Mouse (Mus musculus): ENCODE data around the gene Ankrd55. TPM values are rescaled to one million over a fixed set of nuclear protein-coding genes. Genes with fewer than 3 reads are reported as not detected.

The Ankrd55 gene
- polyA plus RNA-seq, 1 experiment from 2014 or later = 2.3 TPM

- Histone ChIP-seq H3K27me3 (ENCODE audit: control insufficient read depth, insufficient read depth, low read length) (no peaks in the 10 kb centered on the region), H3K4me3 (ENCODE audit: low read depth, low read length) (no peak overlapping the region), H3K27ac (ENCODE audit: low read depth, low read length) (no peak overlapping the region), H3K4me2 (no peak overlapping the region), H3K9me3 (ENCODE audit: control insufficient read depth, low read length) (no peaks in the 10 kb centered on the region), H3K4me1 (ENCODE audit: control insufficient read depth, insufficient read depth, low read length) (0 out of 2 replicates have a peak, but pooled peaks cover 4% of the 10 kb centered on the region), H3K36me3 (ENCODE audit: control insufficient read depth, insufficient read depth, low read length) (no peaks in the 10 kb centered on the region), H3K9ac (ENCODE audit: low read length) (no peak overlapping the region)
- ATAC-seq (ENCODE audit: low FRiP score) (no peak), DNase-seq (ENCODE audit: low spot score, missing footprints) (no peak)
- WGBS = 71% methylated on average over 5 of the region's 5 CpGs
These were observed 32.4 kb upstream of the Ankrd55 start for GRCm38 (mm10) chr13:112255862-112256261.

- Histone ChIP-seq H3K9me3 (ENCODE audit: control insufficient read depth, low read length) (no peaks in the 10 kb centered on the region), H3K27me3 (ENCODE audit: control insufficient read depth, insufficient read depth, low read length) (no peaks in the 10 kb centered on the region), H3K9ac (ENCODE audit: low read length) (no peak overlapping the region), H3K27ac (ENCODE audit: low read depth, low read length) (no peak overlapping the region), H3K4me1 (ENCODE audit: control insufficient read depth, insufficient read depth, low read length) (no peaks in the 10 kb centered on the region), H3K4me3 (ENCODE audit: low read depth, low read length) (no peak overlapping the region), H3K36me3 (ENCODE audit: control insufficient read depth, insufficient read depth, low read length) (no peaks in the 10 kb centered on the region), H3K4me2 (no peak overlapping the region)
- no peak for ATAC-seq (ENCODE audit: low FRiP score)
- DNase-seq (ENCODE audit: low spot score, missing footprints) = no peak
- 91% methylated on average over 10 of the region's 10 CpGs for WGBS
These were observed 29.8 kb upstream of the Ankrd55 start for GRCm38 (mm10) chr13:112258478-112258877.

GRCm38 (mm10) chr13:112259398-112259797 lies 28.9 kb upstream of the Ankrd55 start:
- H3K4me3 ChIP-seq (ENCODE audit: low read depth, low read length) = no peak overlapping the region
- ATAC-seq (ENCODE audit: low FRiP score) (peak; percentile 76), DNase-seq (ENCODE audit: low spot score, missing footprints) (peak; percentile 91)
- no peak overlapping the region for H3K4me2 ChIP-seq
- H3K4me1 ChIP-seq (ENCODE audit: control insufficient read depth, insufficient read depth, low read length) = no peaks in the 10 kb centered on the region
- no peak overlapping the region for H3K9ac ChIP-seq (ENCODE audit: low read length)
- no peaks in the 10 kb centered on the region for H3K9me3 ChIP-seq (ENCODE audit: control insufficient read depth, low read length)
- 59% methylated on average over 2 of the region's 2 CpGs for WGBS
- H3K27me3 ChIP-seq (ENCODE audit: control insufficient read depth, insufficient read depth, low read length) = no peaks in the 10 kb centered on the region
- H3K27ac ChIP-seq (ENCODE audit: low read depth, low read length) = no peak overlapping the region
- H3K36me3 ChIP-seq (ENCODE audit: control insufficient read depth, insufficient read depth, low read length) = no peaks in the 10 kb centered on the region

GRCm38 (mm10) chr13:112264666-112265065 lies 23.6 kb upstream of the Ankrd55 start:
- no peak overlapping the region for H3K9ac ChIP-seq (ENCODE audit: low read length)
- H3K4me2 ChIP-seq = no peak overlapping the region
- H3K36me3 ChIP-seq (ENCODE audit: control insufficient read depth, insufficient read depth, low read length) = no peaks in the 10 kb centered on the region
- no peak overlapping the region for H3K4me3 ChIP-seq (ENCODE audit: low read depth, low read length)
- ATAC-seq (ENCODE audit: low FRiP score) (0 out of 2 replicates have a peak, but pooled peaks have one; percentile 59), DNase-seq (ENCODE audit: low spot score, missing footprints) (no peak)
- no peaks in the 10 kb centered on the region for H3K4me1 ChIP-seq (ENCODE audit: control insufficient read depth, insufficient read depth, low read length)
- H3K27me3 ChIP-seq (ENCODE audit: control insufficient read depth, insufficient read depth, low read length) = no peaks in the 10 kb centered on the region
- no peaks in the 10 kb centered on the region for H3K9me3 ChIP-seq (ENCODE audit: control insufficient read depth, low read length)
- WGBS = 28% methylated on average over 4 of the region's 4 CpGs
- no peak overlapping the region for H3K27ac ChIP-seq (ENCODE audit: low read depth, low read length)

GRCm38 (mm10) chr13:112271901-112272537 lies 16.2 kb upstream of the Ankrd55 start:
- ATAC-seq (ENCODE audit: low FRiP score) = peak; percentile 79
- H3K36me3 ChIP-seq (ENCODE audit: control insufficient read depth, insufficient read depth, low read length) = no peaks in the 10 kb centered on the region
- H3K9ac ChIP-seq (ENCODE audit: low read length) = no peak overlapping the region
- WGBS = 26% methylated on average over 5 of the region's 5 CpGs
- no peaks in the 10 kb centered on the region for H3K27me3 ChIP-seq (ENCODE audit: control insufficient read depth, insufficient read depth, low read length)
- H3K4me2 ChIP-seq = no peak overlapping the region
- peak; percentile 94 for DNase-seq (ENCODE audit: low spot score, missing footprints)
- H3K27ac ChIP-seq (ENCODE audit: low read depth, low read length) = no peak overlapping the region
- H3K4me3 ChIP-seq (ENCODE audit: low read depth, low read length) = no peak overlapping the region
- H3K9me3 ChIP-seq (ENCODE audit: control insufficient read depth, low read length) = no peaks in the 10 kb centered on the region
- no peaks in the 10 kb centered on the region for H3K4me1 ChIP-seq (ENCODE audit: control insufficient read depth, insufficient read depth, low read length)

- H3K4me1 ChIP-seq (ENCODE audit: control insufficient read depth, insufficient read depth, low read length) = no peaks in the 10 kb centered on the region
- no peaks in the 10 kb centered on the region for H3K36me3 ChIP-seq (ENCODE audit: control insufficient read depth, insufficient read depth, low read length)
- H3K9ac ChIP-seq (ENCODE audit: low read length) = no peak overlapping the region
- no peak overlapping the region for H3K4me3 ChIP-seq (ENCODE audit: low read depth, low read length)
- no peaks in the 10 kb centered on the region for H3K27me3 ChIP-seq (ENCODE audit: control insufficient read depth, insufficient read depth, low read length)
- ATAC-seq (ENCODE audit: low FRiP score) = no peak
- no peak overlapping the region for H3K4me2 ChIP-seq
- no peak for DNase-seq (ENCODE audit: low spot score, missing footprints)
- H3K27ac ChIP-seq (ENCODE audit: low read depth, low read length) = no peak overlapping the region
- H3K9me3 ChIP-seq (ENCODE audit: control insufficient read depth, low read length) = no peaks in the 10 kb centered on the region
- WGBS = 85% methylated on average over 3 of the region's 3 CpGs
These were observed 13.6 kb upstream of the Ankrd55 start for GRCm38 (mm10) chr13:112274636-112275035.

GRCm38 (mm10) chr13:112275951-112276350 lies 12.3 kb upstream of the Ankrd55 start:
- H3K9ac ChIP-seq (ENCODE audit: low read length) = no peak overlapping the region
- H3K4me1 ChIP-seq (ENCODE audit: control insufficient read depth, insufficient read depth, low read length) = no peaks in the 10 kb centered on the region
- DNase-seq (ENCODE audit: low spot score, missing footprints) (peak; percentile 77), ATAC-seq (ENCODE audit: low FRiP score) (no peak)
- H3K36me3 ChIP-seq (ENCODE audit: control insufficient read depth, insufficient read depth, low read length) = no peaks in the 10 kb centered on the region
- no peak overlapping the region for H3K27ac ChIP-seq (ENCODE audit: low read depth, low read length)
- H3K27me3 ChIP-seq (ENCODE audit: control insufficient read depth, insufficient read depth, low read length) = no peaks in the 10 kb centered on the region
- WGBS = 83% methylated on average over 8 of the region's 8 CpGs
- H3K9me3 ChIP-seq (ENCODE audit: control insufficient read depth, low read length) = no peaks in the 10 kb centered on the region
- no peak overlapping the region for H3K4me3 ChIP-seq (ENCODE audit: low read depth, low read length)
- H3K4me2 ChIP-seq = no peak overlapping the region

GRCm38 (mm10) chr13:112277544-112277943 lies 10.7 kb upstream of the Ankrd55 start:
- Histone ChIP-seq H3K27ac (ENCODE audit: low read depth, low read length) (no peak overlapping the region), H3K36me3 (ENCODE audit: control insufficient read depth, insufficient read depth, low read length) (no peaks in the 10 kb centered on the region), H3K4me2 (no peak overlapping the region), H3K27me3 (ENCODE audit: control insufficient read depth, insufficient read depth, low read length) (no peaks in the 10 kb centered on the region), H3K9me3 (ENCODE audit: control insufficient read depth, low read length) (no peaks in the 10 kb centered on the region), H3K9ac (ENCODE audit: low read length) (no peak overlapping the region), H3K4me3 (ENCODE audit: low read depth, low read length) (no peak overlapping the region), H3K4me1 (ENCODE audit: control insufficient read depth, insufficient read depth, low read length) (no peaks in the 10 kb centered on the region)
- 84% methylated on average over 5 of the region's 5 CpGs for WGBS
- ATAC-seq (ENCODE audit: low FRiP score) = no peak
- DNase-seq (ENCODE audit: low spot score, missing footprints) = no peak

GRCm38 (mm10) chr13:112278251-112278650 lies 10.0 kb upstream of the Ankrd55 start:
- Histone ChIP-seq H3K4me2 (no peak overlapping the region), H3K27ac (ENCODE audit: low read depth, low read length) (no peak overlapping the region), H3K27me3 (ENCODE audit: control insufficient read depth, insufficient read depth, low read length) (no peaks in the 10 kb centered on the region), H3K4me3 (ENCODE audit: low read depth, low read length) (no peak overlapping the region), H3K36me3 (ENCODE audit: control insufficient read depth, insufficient read depth, low read length) (no peaks in the 10 kb centered on the region), H3K4me1 (ENCODE audit: control insufficient read depth, insufficient read depth, low read length) (no peaks in the 10 kb centered on the region), H3K9ac (ENCODE audit: low read length) (no peak overlapping the region), H3K9me3 (ENCODE audit: control insufficient read depth, low read length) (no peaks in the 10 kb centered on the region)
- DNase-seq (ENCODE audit: low spot score, missing footprints) = no peak
- no peak for ATAC-seq (ENCODE audit: low FRiP score)
- 83% methylated on average over 7 of the region's 7 CpGs for WGBS
